Mouse (Mus musculus) bone marrow macrophage, adult 2 months (primary cell): ENCODE data around the gene Tox2.

Experiments
- CTCF ChIP-seq: IDR thresholded peaks from 2 replicates; pipeline ENCODE4 v1.5.1; 2012; ENCODE audit warnings: low read depth, mild to moderate bottlenecking, low read length, moderate library complexity
- POLR2A ChIP-seq: IDR thresholded peaks from 2 replicates; pipeline ENCODE4 v1.6.1; 2012; ENCODE audit warnings: mild to moderate bottlenecking, low read depth, low read length, borderline replicate concordance

DNA sequence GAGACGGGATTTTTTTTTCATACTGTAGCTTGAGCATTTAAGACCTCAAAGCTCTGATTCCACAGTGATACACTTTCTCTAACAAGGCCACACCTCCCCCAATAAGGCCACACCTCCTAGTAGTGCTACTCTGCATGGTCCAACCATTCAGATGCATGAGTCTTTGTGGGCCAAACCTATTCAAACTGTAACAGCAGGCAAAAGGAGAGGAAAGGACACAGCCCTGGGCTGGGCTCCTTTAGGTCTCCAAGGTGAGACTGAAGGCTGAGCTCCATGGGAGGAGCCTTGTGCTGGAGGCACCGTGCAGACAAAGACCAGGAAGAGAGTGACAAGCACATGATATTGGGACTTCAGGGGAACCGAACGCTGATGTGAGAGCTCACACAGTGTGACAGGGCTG lies 114.4 kb downstream of the Tox2 start:
- TF ChIP-seq POLR2A = no peak
- TF ChIP-seq CTCF = no peak
